Mouse (Mus musculus): Measurements from ENCODE around the gene Faf2. TPM values are rescaled to one million over a fixed set of nuclear protein-coding genes. Genes with fewer than 3 reads are reported as not detected.
A peak's percentile ranks its signal among the peaks of the same experiment; 100 is the strongest.

Faf2 gene
- total RNA-seq (2021) = 10 to 100 TPM; 55.9 to 56.8 TPM
- long read RNA-seq, experiment 1, full-length matches to known transcripts = 58 of 84 reads
- long read RNA-seq, experiment 1, partial matches to known transcripts = 1 of 84 reads
- long read RNA-seq, experiment 1, other reads (novel, unspliced or antisense) = 25 of 84 reads
- long read RNA-seq, experiment 2, full-length matches to known transcripts = 30 of 56 reads
- long read RNA-seq, experiment 2, partial matches to known transcripts = 13 of 56 reads
- long read RNA-seq, experiment 2, other reads (novel, unspliced or antisense) = 13 of 56 reads

GRCm38 (mm10) chr13:54621155-54621932 lies at the start of gene Faf2:
Gene Faf2, plus strand, starts transcription at chr13:54621784.
- DNase-seq (ENCODE audit: low spot score in 2 of 2) = peak; percentile 99 to 100

GRCm38 (mm10) chr13:54572621-54573020 lies 49.0 kb upstream of the Faf2 start:
- no peak for DNase-seq (ENCODE audit: low spot score in 2 of 2)

- peak; percentile 74 to 75 for DNase-seq (ENCODE audit: low spot score in 2 of 2)
These were observed 46.6 kb upstream of the Faf2 start, which contains the start of gene Arl10 for GRCm38 (mm10) chr13:54574854-54575481. Gene Arl10, plus strand, starts transcription at chr13:54575015.

GRCm38 (mm10) chr13:54575489-54575888 lies 46.1 kb upstream of the Faf2 start:
- no peak for DNase-seq (ENCODE audit: low spot score in 2 of 2)

GRCm38 (mm10) chr13:54577652-54578507 lies 43.7 kb upstream of the Faf2 start:
- DNase-seq (ENCODE audit: low spot score in 2 of 2) = no peak

GRCm38 (mm10) chr13:54581385-54581784 lies 40.2 kb upstream of the Faf2 start:
- no peak for DNase-seq (ENCODE audit: low spot score in 2 of 2)

- DNase-seq (ENCODE audit: low spot score in 2 of 2) = no peak
These were observed 39.5 kb upstream of the Faf2 start for GRCm38 (mm10) chr13:54582126-54582525.

- no peak for DNase-seq (ENCODE audit: low spot score in 2 of 2)
These were observed 38.7 kb upstream of the Faf2 start for GRCm38 (mm10) chr13:54582860-54583259.

- no peak for DNase-seq (ENCODE audit: low spot score in 2 of 2)
These were observed 35.8 kb upstream of the Faf2 start for GRCm38 (mm10) chr13:54585831-54586230.

- DNase-seq (ENCODE audit: low spot score in 2 of 2) = no peak
These were observed 32.1 kb upstream of the Faf2 start for GRCm38 (mm10) chr13:54589414-54589995.

GRCm38 (mm10) chr13:54589996-54590951 lies 31.3 kb upstream of the Faf2 start, which contains the start of the genes Nop16 and Higd2a:
Gene Nop16, minus strand, starts transcription at chr13:54590090.
Gene Higd2a, plus strand, starts transcription at chr13:54590207.
- peak; percentile 96 to 97 for DNase-seq (ENCODE audit: low spot score in 2 of 2)

- DNase-seq (ENCODE audit: low spot score in 2 of 2) = no peak
These were observed 29.7 kb upstream of the Faf2 start for GRCm38 (mm10) chr13:54591776-54592356.

GRCm38 (mm10) chr13:54593617-54594016 lies 28.0 kb upstream of the Faf2 start:
- DNase-seq (ENCODE audit: low spot score in 2 of 2) = no peak

- no peak for DNase-seq (ENCODE audit: low spot score in 2 of 2)
These were observed 25.4 kb upstream of the Faf2 start for GRCm38 (mm10) chr13:54596107-54596690.

GRCm38 (mm10) chr13:54596870-54597269 lies 24.7 kb upstream of the Faf2 start:
- no peak for DNase-seq (ENCODE audit: low spot score in 2 of 2)

GRCm38 (mm10) chr13:54598622-54599143 lies 22.9 kb upstream of the Faf2 start:
- DNase-seq (ENCODE audit: low spot score in 2 of 2) = no peak

- DNase-seq (ENCODE audit: low spot score in 2 of 2) = no peak
These were observed 18.9 kb upstream of the Faf2 start for GRCm38 (mm10) chr13:54602639-54603111.

GRCm38 (mm10) chr13:54603501-54603900 lies 18.1 kb upstream of the Faf2 start:
- no peak for DNase-seq (ENCODE audit: low spot score in 2 of 2)
